ENCODE assay signal across 20 mouse cellular contexts in the genomic region with DNA sequence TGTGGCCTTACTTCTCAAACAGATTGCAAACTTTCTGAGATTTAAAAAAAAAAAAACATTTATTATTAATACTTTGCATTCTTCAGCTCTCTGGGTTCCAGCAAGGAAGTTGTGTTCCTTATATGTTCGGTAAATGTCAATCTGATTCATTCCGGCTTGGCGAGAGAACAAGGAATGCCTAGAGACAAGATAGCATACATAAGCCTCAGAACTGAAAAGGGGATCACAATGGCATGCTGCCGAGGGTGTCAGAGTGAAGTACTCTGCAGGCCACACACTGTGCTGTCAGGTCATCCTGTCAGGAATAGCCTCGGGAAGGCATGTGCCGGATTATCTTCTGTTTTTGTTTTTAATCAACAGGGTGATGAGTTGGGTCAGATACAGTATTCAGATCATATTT. TPM values are rescaled to one million over a fixed set of nuclear protein-coding genes. Genes with fewer than 3 reads are reported as not detected.
DNase-seq lines count a peak whose midpoint lies in the region; ATAC-seq lines count a peak whose summit lies in the region.
"Had no signal": no experiment of that assay in that cellular context is flagged by ENCODE, and none has a peak within 500 bp of the region (broad histone marks: within the 10 kb centered on the region; RNA-seq: fewer than 3 reads in every experiment).

No protein-coding gene starts in this region.

- DNase-seq in hindbrain, embryonic 10.5 days (ENCODE audit: low spot score) = no peak
- DNase-seq in hindbrain, embryonic 11.5 days (ENCODE audit: low spot score) = no peak
- DNase-seq in liver, embryonic 13.5 days = no peak
- no peak for DNase-seq in liver
- DNase-seq in retina, postnatal 1 day = peak; percentile 68
- DNase-seq in retina, embryonic 14.5 days (ENCODE audit: low spot score) = no peak
- DNase-seq: B cell, adult 2 months; cerebellum, adult 18-20 months; cerebellum, postnatal 25 days; gastrocnemius, postnatal 10 days; spleen, adult 18-20 months had no signal

- no peak for ATAC-seq in hindbrain, embryonic 11.5 days (ENCODE audit: low FRiP score)
- no peak for ATAC-seq in liver, embryonic 13.5 days (ENCODE audit: low read depth)
- ATAC-seq in stomach, embryonic 16.5 days (ENCODE audit: insufficient read depth, low FRiP score) = no peak
- ATAC-seq in forebrain, embryonic 13.5 days = no peak
- ATAC-seq: forebrain, embryonic 14.5 days had no signal

- H3K9me3 ChIP-seq in hindbrain, embryonic 10.5 days = no peaks in the 10 kb centered on the region
- no peaks in the 10 kb centered on the region for H3K9me3 ChIP-seq in hindbrain, embryonic 11.5 days (ENCODE audit: control insufficient read depth, low read length)
- H3K9me3 ChIP-seq in liver, embryonic 13.5 days (replicated peaks) = no peaks in the 10 kb centered on the region
- no peaks in the 10 kb centered on the region for H3K9me3 ChIP-seq in stomach, embryonic 16.5 days (replicated peaks; ENCODE audit: control insufficient read depth, low read length)
- H3K9me3 ChIP-seq in forebrain, embryonic 13.5 days (replicated peaks) = no peaks in the 10 kb centered on the region
- H3K9me3 ChIP-seq: heart, embryonic 15.5 days; limb, embryonic 15.5 days; midbrain, embryonic 10.5 days; neural tube, embryonic 13.5 days had no signal

- peaks cover 37% of the 10 kb centered on the region for H3K4me1 ChIP-seq in hindbrain, embryonic 10.5 days (replicated peaks)
- H3K4me1 ChIP-seq in hindbrain, embryonic 11.5 days (replicated peaks; ENCODE audit: control insufficient read depth, insufficient read depth, low read length) = no peaks in the 10 kb centered on the region
- peaks cover 48% of the 10 kb centered on the region for H3K4me1 ChIP-seq in liver, embryonic 13.5 days (replicated peaks)
- H3K4me1 ChIP-seq in stomach, embryonic 16.5 days (ENCODE audit: control insufficient read depth, insufficient read depth, low read length) = peaks cover 9% of the 10 kb centered on the region; the same call in 1 of the 2 replicates
- H3K4me1 ChIP-seq in forebrain, embryonic 13.5 days = peaks cover 34% of the 10 kb centered on the region

- H3K27ac ChIP-seq in hindbrain, embryonic 10.5 days = peak overlapping the region; percentile 35; the same call in 1 of the 2 replicates
- no peak overlapping the region for H3K27ac ChIP-seq in hindbrain, embryonic 11.5 days (ENCODE audit: low read depth, low read length)
- H3K27ac ChIP-seq in liver, embryonic 13.5 days = peak overlapping the region; percentile 87
- peak overlapping the region; percentile 23; the same call in 1 of the 2 replicates for H3K27ac ChIP-seq in stomach, embryonic 16.5 days (ENCODE audit: low read length)
- H3K27ac ChIP-seq in forebrain, embryonic 13.5 days = no peak overlapping the region
- H3K27ac ChIP-seq: heart, embryonic 15.5 days; limb, embryonic 15.5 days; macrophage; neural tube, embryonic 13.5 days had no signal

- H3K4me2 ChIP-seq in hindbrain, embryonic 11.5 days (replicated peaks; ENCODE audit: low read depth, low read length) = no peak overlapping the region
- H3K4me2 ChIP-seq in liver, embryonic 13.5 days = no peak overlapping the region
- H3K4me2 ChIP-seq in stomach, embryonic 16.5 days (ENCODE audit: low read depth, low read length) = no peak overlapping the region
- H3K4me2 ChIP-seq in forebrain, embryonic 13.5 days = no peak overlapping the region
- H3K4me2 ChIP-seq: heart, embryonic 15.5 days; limb, embryonic 15.5 days; neural tube, embryonic 13.5 days had no signal

- H3K27me3 ChIP-seq in hindbrain, embryonic 10.5 days (ENCODE audit: insufficient read depth, poor library complexity, severe bottlenecking) = peaks cover 17% of the 10 kb centered on the region; the same call in 1 of the 2 replicates
- H3K27me3 ChIP-seq in hindbrain, embryonic 11.5 days (ENCODE audit: control insufficient read depth, insufficient read depth, low read length) = no peaks in the 10 kb centered on the region
- peaks cover 6% of the 10 kb centered on the region; the same call in 1 of the 2 replicates for H3K27me3 ChIP-seq in liver, embryonic 13.5 days
- no peaks in the 10 kb centered on the region for H3K27me3 ChIP-seq in stomach, embryonic 16.5 days (ENCODE audit: control insufficient read depth, insufficient read depth, low read length)
- 0 out of 2 replicates have a peak, but pooled peaks cover 3% of the 10 kb centered on the region for H3K27me3 ChIP-seq in forebrain, embryonic 13.5 days
- H3K27me3 ChIP-seq: heart, embryonic 15.5 days; neural tube, embryonic 13.5 days had no signal

- no peak overlapping the region for H3K9ac ChIP-seq in hindbrain, embryonic 11.5 days (ENCODE audit: low read depth, low read length)
- peak overlapping the region; percentile 59; the same call in 1 of the 2 replicates for H3K9ac ChIP-seq in liver, embryonic 13.5 days
- no peak overlapping the region for H3K9ac ChIP-seq in stomach, embryonic 16.5 days (ENCODE audit: low read length)
- no peak overlapping the region for H3K9ac ChIP-seq in forebrain, embryonic 13.5 days
- H3K9ac ChIP-seq: heart, embryonic 15.5 days; limb, embryonic 15.5 days; neural tube, embryonic 13.5 days had no signal

- H3K36me3 ChIP-seq in hindbrain, embryonic 10.5 days = no peaks in the 10 kb centered on the region
- no peaks in the 10 kb centered on the region for H3K36me3 ChIP-seq in hindbrain, embryonic 11.5 days (ENCODE audit: control insufficient read depth, insufficient read depth, low read length)
- no peaks in the 10 kb centered on the region for H3K36me3 ChIP-seq in liver, embryonic 13.5 days
- H3K36me3 ChIP-seq in stomach, embryonic 16.5 days (ENCODE audit: control insufficient read depth, insufficient read depth, low read length) = no peaks in the 10 kb centered on the region
- no peaks in the 10 kb centered on the region for H3K36me3 ChIP-seq in forebrain, embryonic 13.5 days (ENCODE audit: poor library complexity, severe bottlenecking)
- H3K36me3 ChIP-seq: heart, embryonic 15.5 days; limb, embryonic 15.5 days; midbrain, embryonic 10.5 days; neural tube, embryonic 13.5 days had no signal

- no peak overlapping the region for H3K4me3 ChIP-seq in hindbrain, embryonic 10.5 days
- H3K4me3 ChIP-seq in hindbrain, embryonic 11.5 days (ENCODE audit: low read depth, low read length) = no peak overlapping the region
- H3K4me3 ChIP-seq in liver, embryonic 13.5 days (replicated peaks) = no peak overlapping the region
- no peak overlapping the region for H3K4me3 ChIP-seq in stomach, embryonic 16.5 days (replicated peaks; ENCODE audit: low read length)
- no peak overlapping the region for H3K4me3 ChIP-seq in forebrain, embryonic 13.5 days
- H3K4me3 ChIP-seq: erythroblast, embryonic 14.5 days; heart, embryonic 15.5 days; limb, embryonic 15.5 days; midbrain, embryonic 10.5 days; neural tube, embryonic 13.5 days had no signal

- 35% methylated on average over 6 of the region's 6 CpGs for WGBS in hindbrain, embryonic 10.5 days
- WGBS in hindbrain, embryonic 11.5 days = 47% methylated on average over 6 of the region's 6 CpGs
- 79% methylated on average over 6 of the region's 6 CpGs for WGBS in liver, embryonic 13.5 days (ENCODE audit: insufficient replicate concordance)
- WGBS in stomach, embryonic 16.5 days = 40% methylated on average over 6 of the region's 6 CpGs
- 66% methylated on average over 6 of the region's 6 CpGs for WGBS in forebrain, embryonic 13.5 days

RNA-seq across cellular contexts. Expression of a gene that starts 7.8 kb away (rescaled TPM):
- polyA plus RNA-seq in hindbrain, embryonic 10.5 days (2016; fragmentation: Nextera tagmentation; extraction: Ambion mirVana) = 32.4 and 37.8 TPM in 2 replicates
- 34.8 and 38.9 TPM in 2 replicates for polyA plus RNA-seq in hindbrain, embryonic 11.5 days (2014; fragmentation: Nextera tagmentation; extraction: Ambion mirVana)
- polyA plus RNA-seq in liver, embryonic 13.5 days (2015; fragmentation: Nextera tagmentation; extraction: Ambion mirVana) = 8.3 and 9.6 TPM in 2 replicates
- polyA plus RNA-seq in stomach, embryonic 16.5 days (2015; fragmentation: Nextera tagmentation; extraction: Ambion mirVana) = 32.4 and 34.9 TPM in 2 replicates
- 20.7 and 29.0 TPM in 2 replicates for polyA plus RNA-seq in forebrain, embryonic 13.5 days (2015; fragmentation: Nextera tagmentation; extraction: Ambion mirVana)

Comparison
In these comparisons a context has a peak if more than half of its experiments do, and no peak if none do; other contexts are left out.
1. H3K27ac ChIP-seq: peak in hindbrain, embryonic 10.5 days (single experiment), liver, embryonic 13.5 days (single experiment) and stomach, embryonic 16.5 days (single experiment); none in hindbrain, embryonic 11.5 days (single experiment) and forebrain, embryonic 13.5 days (single experiment).